In genomic region chr16:95218783-95219182, GRCm38 (mm10) we compare ENCODE assay signal across 24 mouse cellular contexts. TPM values are rescaled to one million over a fixed set of nuclear protein-coding genes. Genes with fewer than 3 reads are reported as not detected.
DNase-seq lines count a peak whose midpoint lies in the region; ATAC-seq lines count a peak whose summit lies in the region.
"Had no signal": no experiment of that assay in that cellular context is flagged by ENCODE, and none has a peak within 500 bp of the region (broad histone marks: within the 10 kb centered on the region; RNA-seq: fewer than 3 reads in every experiment).

No protein-coding gene starts in this region.

- H3K4me1 ChIP-seq in midbrain, embryonic 11.5 days (ENCODE audit: control insufficient read depth, insufficient read depth, low read length), result peaks cover 5% of the 10 kb centered on the region; the same call in 1 of the 2 replicates
- H3K4me1 ChIP-seq in midbrain, embryonic 15.5 days, result no peaks in the 10 kb centered on the region
- H3K4me1 ChIP-seq: forebrain, embryonic 13.5 days; heart, embryonic 13.5 days; hindbrain, embryonic 12.5 days had no signal

- no peak overlapping the region for H3K4me2 ChIP-seq in midbrain, embryonic 11.5 days
- no peak overlapping the region for H3K4me2 ChIP-seq in midbrain, embryonic 15.5 days
- H3K4me2 ChIP-seq: embryonic facial prominence, embryonic 13.5 days; forebrain, embryonic 13.5 days; heart, embryonic 13.5 days; hindbrain, embryonic 12.5 days had no signal

- no peak for ATAC-seq in midbrain, embryonic 11.5 days (ENCODE audit: low FRiP score)
- no peak for ATAC-seq in midbrain, embryonic 15.5 days (replicated peaks)
- peak; percentile 81 for ATAC-seq in granulocyte monocyte progenitor cell, adult 5-6 weeks (replicated peaks; ENCODE audit: poor library complexity, severe bottlenecking)
- ATAC-seq in erythroblast, adult 5-6 weeks (replicated peaks; ENCODE audit: low FRiP score, poor library complexity, severe bottlenecking), result no peak
- ATAC-seq: forebrain, embryonic 13.5 days; forebrain, postnatal 0 days; hindbrain, embryonic 16.5 days; Patski had no signal

- H3K27ac ChIP-seq in midbrain, embryonic 11.5 days (ENCODE audit: low read depth, low read length), result no peak overlapping the region
- H3K27ac ChIP-seq in midbrain, embryonic 15.5 days, result no peak overlapping the region
- H3K27ac ChIP-seq: embryonic facial prominence, embryonic 13.5 days; forebrain, embryonic 13.5 days; gastrocnemius, adult 2 months; heart, embryonic 13.5 days; hindbrain, embryonic 12.5 days had no signal

- 94% methylated on average over 5 of the region's 5 CpGs for WGBS in midbrain, embryonic 11.5 days
- 86% methylated on average over 5 of the region's 5 CpGs for WGBS in midbrain, embryonic 15.5 days

- H3K9me3 ChIP-seq in midbrain, embryonic 11.5 days (ENCODE audit: control insufficient read depth, low read length), result no peaks in the 10 kb centered on the region
- H3K9me3 ChIP-seq in midbrain, embryonic 15.5 days, result no peaks in the 10 kb centered on the region
- H3K9me3 ChIP-seq: embryonic facial prominence, embryonic 13.5 days; forebrain, embryonic 13.5 days; heart, embryonic 13.5 days; hindbrain, embryonic 12.5 days had no signal

- H3K36me3 ChIP-seq in midbrain, embryonic 11.5 days (ENCODE audit: control insufficient read depth, insufficient read depth, low read length), result no peaks in the 10 kb centered on the region
- H3K36me3 ChIP-seq in midbrain, embryonic 15.5 days (replicated peaks), result no peaks in the 10 kb centered on the region
- H3K36me3 ChIP-seq: embryonic facial prominence, embryonic 13.5 days; heart, embryonic 13.5 days; hindbrain, embryonic 12.5 days had no signal

- peak; percentile 62 for DNase-seq in midbrain, embryonic 11.5 days (ENCODE audit: low spot score, missing footprints)
- DNase-seq in CD4-positive helper T cell, adult 2 months (ENCODE audit: low read depth, low spot score), result peak; percentile 50
- DNase-seq in thymus, postnatal 25 days, result peak; percentile 26
- DNase-seq in layer of hippocampus, adult 9-11 months, result no peak
- no peak for DNase-seq in right cerebral cortex, adult 2 months (ENCODE audit: low spot score in 2 of 2)
- DNase-seq: adrenal gland, adult 2 months; adrenal gland, postnatal 36 days; cerebellum, adult 2 months; cerebellum, postnatal 10 days; forebrain, postnatal 0 days; gastrocnemius, adult 2 months; gastrocnemius, postnatal 25 days; heart, adult 11 months; heart, postnatal 36 days had no signal

- no peak overlapping the region for H3K4me3 ChIP-seq in midbrain, embryonic 11.5 days (ENCODE audit: low read depth, low read length)
- no peak overlapping the region for H3K4me3 ChIP-seq in midbrain, embryonic 15.5 days
- H3K4me3 ChIP-seq: embryonic facial prominence, embryonic 13.5 days; forebrain, embryonic 13.5 days; gastrocnemius, adult 2 months; heart, embryonic 13.5 days; hindbrain, embryonic 12.5 days had no signal

- H3K9ac ChIP-seq in midbrain, embryonic 11.5 days (ENCODE audit: low read length), result no peak overlapping the region
- no peak overlapping the region for H3K9ac ChIP-seq in midbrain, embryonic 15.5 days
- H3K9ac ChIP-seq: embryonic facial prominence, embryonic 13.5 days; forebrain, embryonic 13.5 days; forebrain, postnatal 0 days; heart, embryonic 13.5 days; hindbrain, embryonic 12.5 days had no signal

- no peaks in the 10 kb centered on the region for H3K27me3 ChIP-seq in midbrain, embryonic 11.5 days (ENCODE audit: control insufficient read depth, insufficient read depth, low read length)
- no peaks in the 10 kb centered on the region for H3K27me3 ChIP-seq in midbrain, embryonic 15.5 days (replicated peaks)
- H3K27me3 ChIP-seq: CH12.LX; embryonic facial prominence, embryonic 13.5 days; forebrain, embryonic 13.5 days; heart, embryonic 13.5 days; hindbrain, embryonic 12.5 days; Patski had no signal

RNA-seq across cellular contexts. Expression of gene Kcnj15, which starts 38.6 kb away (rescaled TPM):
- polyA plus RNA-seq in midbrain, embryonic 11.5 days (2014; fragmentation: Nextera tagmentation; extraction: Ambion mirVana), result 0.16 TPM in 1 of 2 replicates, not detected in the other
- polyA plus RNA-seq in midbrain, embryonic 15.5 days (2015; fragmentation: Nextera tagmentation; extraction: Ambion mirVana), result 0.09 and 0.19 TPM in 2 replicates
- total RNA-seq in granulocyte monocyte progenitor cell, adult 5-6 weeks (2014; fragmentation: Nextera tagmentation), result not detected in 2 replicates
- not detected in 2 replicates for total RNA-seq in granulocyte monocyte progenitor cell, adult 5-6 weeks (2017)
- total RNA-seq in erythroblast, adult 5-6 weeks (2015; ENCODE audit: low replicate concordance), result not detected in 2 replicates
- total RNA-seq in erythroblast, adult 5-6 weeks (2017; ENCODE audit: low replicate concordance), result not detected in 2 replicates
- polyA plus RNA-seq: cerebellum, adult 2 months had no signal

Comparison
In these comparisons a context has a peak if more than half of its experiments do, and no peak if none do; other contexts are left out.
1. DNase-seq: peak in midbrain, embryonic 11.5 days (single experiment), CD4-positive helper T cell, adult 2 months (single experiment) and thymus, postnatal 25 days (single experiment); none in layer of hippocampus, adult 9-11 months (single experiment) and right cerebral cortex, adult 2 months (0 of 2).